Mouse (Mus musculus): ENCODE data around the gene C8b. TPM values are rescaled to one million over a fixed set of nuclear protein-coding genes. Genes with fewer than 3 reads are reported as not detected.

The C8b gene
- polyA plus RNA-seq, 1 experiment from 2014 or later, result not detected

GRCm38 (mm10) chr4:104843546-104843945, 77.4 kb downstream of the C8b start:
- Histone ChIP-seq H3K4me1 (ENCODE audit: control insufficient read depth, insufficient read depth, low read length) (no peaks in the 10 kb centered on the region), H3K9me3 (ENCODE audit: control insufficient read depth, low read length) (no peaks in the 10 kb centered on the region), H3K4me2 (ENCODE audit: low read depth, low read length) (no peak overlapping the region), H3K27me3 (replicated peaks; ENCODE audit: control insufficient read depth, insufficient read depth, low read length) (no peaks in the 10 kb centered on the region), H3K9ac (ENCODE audit: low read depth, low read length) (no peak overlapping the region), H3K27ac (replicated peaks; ENCODE audit: low read depth, low read length) (no peak overlapping the region), H3K36me3 (ENCODE audit: control insufficient read depth, insufficient read depth, low read length) (no peaks in the 10 kb centered on the region), H3K4me3 (ENCODE audit: low read depth, low read length) (no peak overlapping the region)
- WGBS, result 17% methylated on average over 4 of the region's 4 CpGs
- no peak for DNase-seq (ENCODE audit: low spot score)
- no peak for ATAC-seq (ENCODE audit: low read depth)

Other genes starting within 250 kb of the C8b start
- not detected in 2 replicates for gene Gm17662, start 91.0 kb downstream of the C8b start, polyA plus RNA-seq (2014; fragmentation: Nextera tagmentation; extraction: Ambion mirVana)
- gene C8a, start 110.1 kb downstream of the C8b start, polyA plus RNA-seq (2014; fragmentation: Nextera tagmentation; extraction: Ambion mirVana), result not detected in 2 replicates
- gene Fyb2, start 147.1 kb downstream of the C8b start, polyA plus RNA-seq (2014; fragmentation: Nextera tagmentation; extraction: Ambion mirVana), result 0.28 and 0.38 TPM in 2 replicates